Mouse (Mus musculus) myocyte (in vitro differentiated cells): ENCODE data around the gene Prlr.

Source experiments
- CEBPB ChIP-seq: IDR thresholded peaks from 2 replicates; pipeline ENCODE4 v1.6.1; 2011; ENCODE audit warnings: mild to moderate bottlenecking, moderate library complexity; ENCODE audit not compliant: poor library complexity, insufficient read depth, severe bottlenecking
- E2F4 ChIP-seq: IDR thresholded peaks from one replicate; pipeline ENCODE4 v1.6.1; 2011; ENCODE audit warnings: mild to moderate bottlenecking, control low read depth, moderate library complexity; ENCODE audit not compliant: insufficient read depth
- MAX ChIP-seq: IDR thresholded peaks from one replicate; pipeline ENCODE4 v1.6.1; 2011; ENCODE audit warnings: low read depth, mild to moderate bottlenecking, control low read depth
- MYOD1 ChIP-seq, 3 experiments: IDR thresholded peaks; one replicate each; pipeline ENCODE4 v1.6.1; 2011; ENCODE audit warnings: control low read depth in 2 of 3, low read depth in 2 of 3, mild to moderate bottlenecking in 2 of 3, moderate library complexity in 1 of 3; ENCODE audit not compliant: insufficient read length in 2 of 3, control insufficient read depth in 1 of 3
- MYOG ChIP-seq, 3 experiments: IDR thresholded peaks; one replicate each; pipeline ENCODE4 v1.6.1; 2011; ENCODE audit warnings: control low read depth in 2 of 3, low read depth in 2 of 3, mild to moderate bottlenecking in 2 of 3; ENCODE audit not compliant: insufficient read length in 2 of 3, control insufficient read depth in 1 of 3, insufficient read depth in 1 of 3
- POLR2A ChIP-seq: IDR thresholded peaks from one replicate; pipeline ENCODE4 v1.6.1; 2011; ENCODE audit warnings: low read depth, mild to moderate bottlenecking, control low read depth, moderate library complexity; ENCODE audit not compliant: insufficient read length
- POLR2AphosphoS2 ChIP-seq: IDR thresholded peaks from one replicate; pipeline ENCODE4 v1.6.1; 2011; ENCODE audit warnings: low read depth, control low read depth; ENCODE audit not compliant: insufficient read length
- SRF ChIP-seq: IDR thresholded peaks from one replicate; pipeline ENCODE4 v1.6.1; 2011; ENCODE audit warnings: low read depth; ENCODE audit not compliant: control insufficient read depth, insufficient read length
- TCF12 ChIP-seq: IDR thresholded peaks from one replicate; pipeline ENCODE4 v1.6.1; 2011; ENCODE audit warnings: mild to moderate bottlenecking, control low read depth; ENCODE audit not compliant: poor library complexity, insufficient read depth, severe bottlenecking
- TCF3 ChIP-seq: IDR thresholded peaks from one replicate; pipeline ENCODE4 v1.6.1; 2011; ENCODE audit warnings: low read depth, control low read depth; ENCODE audit not compliant: insufficient read length
- USF1 ChIP-seq: IDR thresholded peaks from one replicate; pipeline ENCODE4 v1.6.1; 2011; ENCODE audit warnings: low read depth, mild to moderate bottlenecking, control low read depth, moderate library complexity

DNA sequence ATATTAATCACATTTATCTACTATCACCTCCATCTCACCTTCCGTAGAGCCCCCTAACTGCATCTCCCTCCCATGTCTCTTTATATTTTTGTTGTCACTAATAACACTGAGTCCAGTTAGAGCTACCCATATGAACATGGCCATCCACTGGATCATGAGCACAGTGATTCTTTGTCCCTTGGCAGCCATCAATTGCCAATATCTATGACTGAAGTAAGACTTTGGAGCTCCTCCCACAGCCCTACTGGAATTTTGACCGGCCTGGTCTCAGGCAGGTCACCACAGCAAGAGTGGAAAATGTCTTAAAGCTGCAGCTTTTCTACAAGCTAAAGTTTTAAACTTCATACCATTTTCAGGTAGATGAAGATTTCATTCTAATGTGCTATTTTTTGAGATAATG is 189.3 kb downstream of the Prlr start:
- TF ChIP-seq CEBPB, result no peak
- no peak for TF ChIP-seq USF1
- TF ChIP-seq TCF3, result no peak
- no peak for TF ChIP-seq POLR2A
- TF ChIP-seq POLR2AphosphoS2, result no peak
- no peak for TF ChIP-seq MYOD1 (IDR thresholded peaks at IDR 0.05; ENCODE audit: control insufficient read depth in 1 of 3, insufficient read length in 2 of 3, low read depth in 2 of 3)
- no peak for TF ChIP-seq E2F4
- no peak for TF ChIP-seq SRF
- TF ChIP-seq MYOG (IDR thresholded peaks at IDR 0.05; ENCODE audit: control insufficient read depth in 1 of 3, insufficient read depth in 1 of 3, insufficient read length in 2 of 3, low read depth in 2 of 3), result no peak
- TF ChIP-seq TCF12, result no peak
- no peak for TF ChIP-seq MAX
